Mouse (Mus musculus): ENCODE data around the gene Sprr1a. TPM values are rescaled to one million over a fixed set of nuclear protein-coding genes. Genes with fewer than 3 reads are reported as not detected.

Sprr1a gene
- polyA plus RNA-seq (2014; fragmentation: Illumina TruSeq; extraction: RNeasy Lipid Tissue Mini Kit (QIAGEN cat#74804); ENCODE audit: low read depth, low replicate concordance) = 5.8 TPM

DNA sequence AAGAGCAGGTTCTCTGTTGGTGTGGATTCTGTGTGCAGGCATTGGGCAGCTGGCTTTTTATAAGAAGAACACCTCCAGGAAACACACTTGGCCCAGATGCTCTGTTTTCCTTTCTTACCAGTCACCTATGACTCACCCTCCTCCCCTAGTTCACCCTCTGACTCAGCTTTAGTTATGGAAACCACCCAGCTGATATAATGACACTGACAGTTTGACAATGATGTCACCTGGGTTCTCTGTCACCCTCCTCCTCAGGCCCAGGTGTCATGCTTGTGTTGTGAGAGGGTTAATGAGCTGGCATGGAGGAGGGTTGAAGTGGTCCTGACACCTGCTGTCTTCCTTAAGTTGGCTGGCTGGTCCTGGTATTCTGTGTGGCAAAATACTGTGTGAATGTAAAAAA is at the start of gene Sprr1a:
Gene Sprr1a, minus strand, starts transcription at position 33 of the 400 bp plus-strand sequence.

DNA sequence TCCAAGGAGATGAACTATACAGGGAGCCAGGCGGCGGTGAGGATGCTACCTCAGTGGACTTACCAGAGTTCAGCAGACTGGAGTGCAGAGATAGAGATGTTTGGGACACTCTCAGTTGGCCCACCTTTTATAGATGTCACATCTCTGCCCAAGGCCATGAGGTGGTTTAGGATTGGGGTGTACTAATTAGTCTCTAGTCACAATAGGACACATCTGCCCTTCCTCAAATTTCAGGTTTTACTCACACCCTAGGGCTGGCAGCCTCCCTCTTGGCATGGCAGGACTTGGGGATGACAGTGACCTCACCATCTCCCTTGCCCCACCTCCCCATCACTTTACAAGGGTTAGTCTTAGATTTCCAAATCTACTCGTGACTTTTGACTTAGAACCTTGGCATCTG is 48.7 kb upstream of the Sprr1a start, which contains the start of gene 2310046K23Rik:
Gene 2310046K23Rik, minus strand, starts transcription at position 101 of the 400 bp plus-strand sequence.

DNA sequence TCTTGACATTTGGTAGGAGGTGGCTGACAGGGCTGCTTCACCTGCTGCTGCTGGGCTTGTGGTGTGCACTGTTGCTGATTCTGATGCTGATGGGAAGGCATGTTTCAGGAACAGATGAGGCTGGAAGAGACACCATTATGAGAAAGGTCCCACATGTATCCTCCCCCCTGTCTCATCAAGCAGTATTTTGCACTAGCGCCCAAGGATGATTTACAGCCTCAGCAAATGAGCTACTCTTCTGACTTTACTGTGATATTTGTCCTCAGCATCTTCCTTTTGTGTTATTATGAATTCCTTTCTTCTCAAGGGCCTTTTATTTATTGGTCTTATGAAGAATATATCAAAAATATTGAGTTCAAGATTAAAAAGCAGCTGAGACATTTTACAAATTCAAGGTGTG is 14.7 kb upstream of the Sprr1a start, which contains the start of gene Sprr4:
Gene Sprr4, minus strand, starts transcription at position 101 of the 400 bp plus-strand sequence.

GRCm38 (mm10) chr3:92458620-92459019 is 27.1 kb downstream of the Sprr1a start, which contains the start of gene Sprr3:
Sprr3 (minus strand) TSS chr3:92458720.

DNA sequence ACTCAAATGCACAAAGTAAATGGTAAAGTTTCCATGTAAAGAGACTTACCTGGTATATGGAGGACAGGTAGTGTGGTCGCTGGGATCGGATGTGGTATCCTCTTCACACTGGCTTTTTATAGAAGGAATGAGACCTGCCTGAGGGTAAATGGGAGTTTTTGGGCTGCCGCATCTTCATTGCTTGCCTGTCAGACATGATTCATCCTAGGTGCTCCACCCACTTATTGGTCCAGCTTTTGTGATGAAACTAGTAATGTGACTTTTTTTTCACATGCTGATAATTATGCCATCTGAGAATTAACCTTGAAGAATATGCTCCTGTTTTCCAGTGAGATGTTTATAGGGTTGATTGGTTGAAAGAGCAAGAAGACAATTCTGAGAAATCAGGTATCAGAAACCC is 47.0 kb downstream of the Sprr1a start, which contains the start of gene Sprr1b:
Gene Sprr1b, minus strand, starts transcription at position 101 of the 400 bp plus-strand sequence.

Other genes with a start within 250 kb of the Sprr1a start
- gene Sprr2a3, start 200.5 kb downstream of the Sprr1a start, polyA plus RNA-seq (2014; fragmentation: Illumina TruSeq; extraction: RNeasy Lipid Tissue Mini Kit (QIAGEN cat#74804); ENCODE audit: low read depth, low replicate concordance) = 333 TPM
- gene Sprr2b, start 169.3 kb downstream of the Sprr1a start, polyA plus RNA-seq (2014; fragmentation: Illumina TruSeq; extraction: RNeasy Lipid Tissue Mini Kit (QIAGEN cat#74804); ENCODE audit: low read depth, low replicate concordance) = not detected
- gene Sprr2d, start 146.8 kb downstream of the Sprr1a start, polyA plus RNA-seq (2014; fragmentation: Illumina TruSeq; extraction: RNeasy Lipid Tissue Mini Kit (QIAGEN cat#74804); ENCODE audit: low read depth, low replicate concordance) = not detected
- not detected for gene Sprr2e, start 133.8 kb downstream of the Sprr1a start, polyA plus RNA-seq (2014; fragmentation: Illumina TruSeq; extraction: RNeasy Lipid Tissue Mini Kit (QIAGEN cat#74804); ENCODE audit: low read depth, low replicate concordance)
- not detected for gene Sprr2f, start 120.7 kb downstream of the Sprr1a start, polyA plus RNA-seq (2014; fragmentation: Illumina TruSeq; extraction: RNeasy Lipid Tissue Mini Kit (QIAGEN cat#74804); ENCODE audit: low read depth, low replicate concordance)
- gene Sprr2h, start 100.2 kb downstream of the Sprr1a start, polyA plus RNA-seq (2014; fragmentation: Illumina TruSeq; extraction: RNeasy Lipid Tissue Mini Kit (QIAGEN cat#74804); ENCODE audit: low read depth, low replicate concordance) = not detected
- not detected for gene Sprr2i, start 77.9 kb downstream of the Sprr1a start, polyA plus RNA-seq (2014; fragmentation: Illumina TruSeq; extraction: RNeasy Lipid Tissue Mini Kit (QIAGEN cat#74804); ENCODE audit: low read depth, low replicate concordance)
- not detected for gene Sprr2j-ps, start 67.8 kb downstream of the Sprr1a start, polyA plus RNA-seq (2014; fragmentation: Illumina TruSeq; extraction: RNeasy Lipid Tissue Mini Kit (QIAGEN cat#74804); ENCODE audit: low read depth, low replicate concordance)
- 5.2 TPM for gene Gm9774, start 56.5 kb downstream of the Sprr1a start, polyA plus RNA-seq (2014; fragmentation: Illumina TruSeq; extraction: RNeasy Lipid Tissue Mini Kit (QIAGEN cat#74804); ENCODE audit: low read depth, low replicate concordance)
- not detected for gene Sprr2k, start 53.3 kb downstream of the Sprr1a start, polyA plus RNA-seq (2014; fragmentation: Illumina TruSeq; extraction: RNeasy Lipid Tissue Mini Kit (QIAGEN cat#74804); ENCODE audit: low read depth, low replicate concordance)
- not detected for gene Sprr1b, start 47.1 kb downstream of the Sprr1a start, polyA plus RNA-seq (2014; fragmentation: Illumina TruSeq; extraction: RNeasy Lipid Tissue Mini Kit (QIAGEN cat#74804); ENCODE audit: low read depth, low replicate concordance)
- not detected for gene Sprr3, start 27.2 kb downstream of the Sprr1a start, polyA plus RNA-seq (2014; fragmentation: Illumina TruSeq; extraction: RNeasy Lipid Tissue Mini Kit (QIAGEN cat#74804); ENCODE audit: low read depth, low replicate concordance)
- gene Sprr4, start 14.6 kb upstream of the Sprr1a start, polyA plus RNA-seq (2014; fragmentation: Illumina TruSeq; extraction: RNeasy Lipid Tissue Mini Kit (QIAGEN cat#74804); ENCODE audit: low read depth, low replicate concordance) = not detected
- gene 2310046K23Rik, start 48.6 kb upstream of the Sprr1a start, polyA plus RNA-seq (2014; fragmentation: Illumina TruSeq; extraction: RNeasy Lipid Tissue Mini Kit (QIAGEN cat#74804); ENCODE audit: low read depth, low replicate concordance) = not detected
- gene Ivl, start 87.8 kb upstream of the Sprr1a start, polyA plus RNA-seq (2014; fragmentation: Illumina TruSeq; extraction: RNeasy Lipid Tissue Mini Kit (QIAGEN cat#74804); ENCODE audit: low read depth, low replicate concordance) = not detected
- gene Smcp, start 103.1 kb upstream of the Sprr1a start, polyA plus RNA-seq (2014; fragmentation: Illumina TruSeq; extraction: RNeasy Lipid Tissue Mini Kit (QIAGEN cat#74804); ENCODE audit: low read depth, low replicate concordance) = not detected
- not detected for gene 2210017I01Rik, start 121.6 kb upstream of the Sprr1a start, polyA plus RNA-seq (2014; fragmentation: Illumina TruSeq; extraction: RNeasy Lipid Tissue Mini Kit (QIAGEN cat#74804); ENCODE audit: low read depth, low replicate concordance)
- not detected for gene Lce6a, start 135.8 kb upstream of the Sprr1a start, polyA plus RNA-seq (2014; fragmentation: Illumina TruSeq; extraction: RNeasy Lipid Tissue Mini Kit (QIAGEN cat#74804); ENCODE audit: low read depth, low replicate concordance)
- gene Lce1a1, start 162.4 kb upstream of the Sprr1a start, polyA plus RNA-seq (2014; fragmentation: Illumina TruSeq; extraction: RNeasy Lipid Tissue Mini Kit (QIAGEN cat#74804); ENCODE audit: low read depth, low replicate concordance) = not detected
- gene Lce1b, start 171.0 kb upstream of the Sprr1a start, polyA plus RNA-seq (2014; fragmentation: Illumina TruSeq; extraction: RNeasy Lipid Tissue Mini Kit (QIAGEN cat#74804); ENCODE audit: low read depth, low replicate concordance) = not detected
- gene Lce1a2, start 184.4 kb upstream of the Sprr1a start, polyA plus RNA-seq (2014; fragmentation: Illumina TruSeq; extraction: RNeasy Lipid Tissue Mini Kit (QIAGEN cat#74804); ENCODE audit: low read depth, low replicate concordance) = not detected
- not detected for gene Lce1c, start 193.4 kb upstream of the Sprr1a start, polyA plus RNA-seq (2014; fragmentation: Illumina TruSeq; extraction: RNeasy Lipid Tissue Mini Kit (QIAGEN cat#74804); ENCODE audit: low read depth, low replicate concordance)
- gene Lce1d, start 201.3 kb upstream of the Sprr1a start, polyA plus RNA-seq (2014; fragmentation: Illumina TruSeq; extraction: RNeasy Lipid Tissue Mini Kit (QIAGEN cat#74804); ENCODE audit: low read depth, low replicate concordance) = not detected
- gene Lce1e, start 223.2 kb upstream of the Sprr1a start, polyA plus RNA-seq (2014; fragmentation: Illumina TruSeq; extraction: RNeasy Lipid Tissue Mini Kit (QIAGEN cat#74804); ENCODE audit: low read depth, low replicate concordance) = not detected
- gene Lce1f, start 234.5 kb upstream of the Sprr1a start, polyA plus RNA-seq (2014; fragmentation: Illumina TruSeq; extraction: RNeasy Lipid Tissue Mini Kit (QIAGEN cat#74804); ENCODE audit: low read depth, low replicate concordance) = not detected

Data from sigmoid colon, adult 10 weeks (tissue).